Mouse (Mus musculus): ENCODE results near the gene Shq1. TPM values are rescaled to one million over a fixed set of nuclear protein-coding genes. Genes with fewer than 3 reads are reported as not detected.
A peak's percentile ranks its signal among the peaks of the same experiment; 100 is the strongest.

Gene Shq1
- polyA plus RNA-seq, 2 experiments = 9.5 to 12.3 TPM

GRCm38 (mm10) chr6:100610182-100610581, 60.8 kb downstream of the Shq1 start:
- DNase-seq (ENCODE audit: low spot score) (peak; percentile 61), ATAC-seq (ENCODE audit: low FRiP score, low read depth) (no peak)
- no peak for TF ChIP-seq POLR2A (IDR thresholded peaks at IDR 0.05; ENCODE audit: borderline replicate concordance, extremely low read depth, insufficient read depth, insufficient read length)
- Histone ChIP-seq H3K9me3 (ENCODE audit: control insufficient read depth, low read length) (no peaks in the 10 kb centered on the region), H3K4me3 (replicated peaks; ENCODE audit: low read length) (no peak overlapping the region), H3K27me3 (ENCODE audit: control insufficient read depth, insufficient read depth, low read length) (no peaks in the 10 kb centered on the region), H3K4me1 (ENCODE audit: control insufficient read depth, insufficient read depth, low read length) (no peaks in the 10 kb centered on the region), H3K4me2 (replicated peaks; ENCODE audit: low read depth, low read length, severe bottlenecking) (no peak overlapping the region), H3K36me3 (ENCODE audit: control insufficient read depth, insufficient read depth, low read length) (no peaks in the 10 kb centered on the region), H3K9ac (ENCODE audit: low read depth, low read length, severe bottlenecking) (no peak overlapping the region), H3K27ac (replicated peaks; ENCODE audit: low read depth, low read length) (no peak overlapping the region)
- 67% methylated on average over 7 of the region's 8 CpGs for WGBS

DNA sequence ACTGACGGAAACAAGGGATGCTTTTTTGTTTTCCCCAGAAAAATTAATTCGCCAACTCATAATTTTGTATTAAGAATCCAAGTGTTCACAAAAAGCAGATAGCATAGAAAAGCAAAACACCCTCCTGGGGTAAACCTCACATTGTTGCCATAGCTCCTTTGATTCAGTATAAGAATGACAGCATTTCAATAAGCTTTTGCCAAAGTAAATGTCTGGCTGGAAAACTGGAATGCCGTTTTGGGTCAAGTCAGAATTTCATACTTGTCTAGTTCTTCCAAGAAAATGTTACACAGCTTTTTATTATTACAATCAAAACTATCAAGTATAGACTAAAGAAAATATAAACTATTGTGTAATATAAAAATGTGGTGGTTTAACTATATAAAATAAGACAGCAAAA, 61.7 kb downstream of the Shq1 start:
- Histone ChIP-seq H3K9ac (ENCODE audit: low read depth, low read length, severe bottlenecking) (no peak overlapping the region), H3K4me1 (ENCODE audit: control insufficient read depth, insufficient read depth, low read length) (no peaks in the 10 kb centered on the region; the same call in 1 of the 2 replicates), H3K9me3 (ENCODE audit: control insufficient read depth, low read length) (no peaks in the 10 kb centered on the region), H3K36me3 (ENCODE audit: control insufficient read depth, insufficient read depth, low read length) (no peaks in the 10 kb centered on the region), H3K27ac (replicated peaks; ENCODE audit: low read depth, low read length) (no peak overlapping the region), H3K4me3 (replicated peaks; ENCODE audit: low read length) (no peak overlapping the region), H3K4me2 (replicated peaks; ENCODE audit: low read depth, low read length, severe bottlenecking) (no peak overlapping the region), H3K27me3 (ENCODE audit: control insufficient read depth, insufficient read depth, low read length) (no peaks in the 10 kb centered on the region)
- no peak for TF ChIP-seq POLR2A (IDR thresholded peaks at IDR 0.05; ENCODE audit: borderline replicate concordance, extremely low read depth, insufficient read depth, insufficient read length)
- ATAC-seq (ENCODE audit: low FRiP score, low read depth) (no peak), DNase-seq (ENCODE audit: low spot score) (no peak)
- WGBS = 75% methylated on average over 3 of the region's 3 CpGs

DNA sequence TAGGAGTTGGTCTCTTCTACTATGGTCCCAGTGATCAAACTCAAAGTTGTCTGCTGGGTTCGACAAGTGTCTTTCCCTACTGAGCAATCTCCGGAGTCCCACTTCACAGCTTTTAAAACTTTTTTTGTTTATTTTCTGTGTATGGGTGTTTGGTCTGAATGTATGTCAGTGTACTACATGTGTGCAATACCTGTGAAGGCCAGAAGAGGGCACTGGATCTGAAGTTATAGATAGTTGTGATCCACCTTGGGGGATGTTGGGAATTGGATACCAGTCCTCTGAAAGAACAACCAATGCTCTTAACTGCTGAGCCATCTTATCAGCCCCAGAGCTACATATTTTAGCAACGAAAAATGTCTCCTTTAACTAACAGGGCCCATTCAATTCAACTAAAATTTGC, 62.5 kb downstream of the Shq1 start:
- Histone ChIP-seq H3K4me2 (replicated peaks; ENCODE audit: low read depth, low read length, severe bottlenecking) (no peak overlapping the region), H3K9me3 (ENCODE audit: control insufficient read depth, low read length) (no peaks in the 10 kb centered on the region), H3K4me1 (ENCODE audit: control insufficient read depth, insufficient read depth, low read length) (peaks cover 8% of the 10 kb centered on the region), H3K9ac (ENCODE audit: low read depth, low read length, severe bottlenecking) (no peak overlapping the region), H3K4me3 (replicated peaks; ENCODE audit: low read length) (no peak overlapping the region), H3K27me3 (ENCODE audit: control insufficient read depth, insufficient read depth, low read length) (no peaks in the 10 kb centered on the region), H3K27ac (replicated peaks; ENCODE audit: low read depth, low read length) (no peak overlapping the region), H3K36me3 (ENCODE audit: control insufficient read depth, insufficient read depth, low read length) (no peaks in the 10 kb centered on the region)
- no peak for TF ChIP-seq POLR2A (IDR thresholded peaks at IDR 0.05; ENCODE audit: borderline replicate concordance, extremely low read depth, insufficient read depth, insufficient read length)
- DNase-seq (ENCODE audit: low spot score) (no peak), ATAC-seq (ENCODE audit: low FRiP score, low read depth) (no peak)
- 94% methylated on average over 3 of the region's 3 CpGs for WGBS

DNA sequence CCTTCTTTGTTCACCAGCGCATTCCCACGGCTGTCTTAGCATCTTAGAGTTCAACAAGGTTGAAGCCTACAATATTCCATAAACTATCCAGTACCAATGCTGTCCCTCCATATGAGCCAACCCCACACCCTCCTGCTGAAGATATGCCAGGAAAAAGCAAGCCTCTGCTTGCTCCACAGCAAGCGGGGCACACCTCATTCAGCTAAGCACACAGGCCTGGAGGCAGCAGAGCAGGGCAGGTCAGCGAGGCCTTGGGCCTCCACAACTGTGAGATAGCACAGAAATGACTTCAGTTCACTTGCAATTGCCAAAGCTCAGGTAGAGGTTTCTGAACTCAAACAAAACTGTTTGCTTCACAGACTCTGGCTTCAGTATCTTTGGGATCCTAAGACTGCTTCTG, 64.2 kb downstream of the Shq1 start:
- 77% methylated on average over 4 of the region's 4 CpGs for WGBS
- Histone ChIP-seq H3K36me3 (ENCODE audit: control insufficient read depth, insufficient read depth, low read length) (no peaks in the 10 kb centered on the region), H3K4me3 (replicated peaks; ENCODE audit: low read length) (no peak overlapping the region), H3K4me1 (ENCODE audit: control insufficient read depth, insufficient read depth, low read length) (peaks cover 8% of the 10 kb centered on the region), H3K4me2 (replicated peaks; ENCODE audit: low read depth, low read length, severe bottlenecking) (no peak overlapping the region), H3K27me3 (ENCODE audit: control insufficient read depth, insufficient read depth, low read length) (no peaks in the 10 kb centered on the region), H3K9ac (ENCODE audit: low read depth, low read length, severe bottlenecking) (no peak overlapping the region; the same call in 1 of the 2 replicates), H3K27ac (replicated peaks; ENCODE audit: low read depth, low read length) (no peak overlapping the region), H3K9me3 (ENCODE audit: control insufficient read depth, low read length) (no peaks in the 10 kb centered on the region)
- ATAC-seq (ENCODE audit: low FRiP score, low read depth) (no peak), DNase-seq (ENCODE audit: low spot score) (no peak)
- no peak for TF ChIP-seq POLR2A (IDR thresholded peaks at IDR 0.05; ENCODE audit: borderline replicate concordance, extremely low read depth, insufficient read depth, insufficient read length)

DNA sequence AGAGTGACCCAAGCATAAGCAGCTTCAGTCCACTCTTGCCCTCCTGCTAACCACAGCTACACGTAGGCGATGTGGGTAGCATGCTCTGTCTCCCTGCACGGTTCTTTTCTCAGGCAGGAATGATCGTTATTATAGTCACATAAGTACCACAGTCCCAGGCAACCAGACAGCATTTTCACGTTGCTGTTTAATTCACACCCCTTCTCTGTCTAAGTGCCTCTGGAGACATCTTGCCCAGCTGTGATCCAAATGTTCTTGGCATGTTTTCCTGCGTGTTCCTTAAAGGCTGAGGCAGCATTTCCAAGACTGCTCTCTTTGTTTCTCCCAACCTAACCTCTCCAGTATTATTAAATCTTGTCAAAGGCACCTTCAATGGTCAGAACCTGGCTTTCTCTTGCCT, 67.3 kb downstream of the Shq1 start:
- Histone ChIP-seq H3K4me2 (replicated peaks; ENCODE audit: low read depth, low read length, severe bottlenecking) (no peak overlapping the region), H3K27ac (replicated peaks; ENCODE audit: low read depth, low read length) (no peak overlapping the region), H3K4me3 (replicated peaks; ENCODE audit: low read length) (no peak overlapping the region), H3K36me3 (ENCODE audit: control insufficient read depth, insufficient read depth, low read length) (no peaks in the 10 kb centered on the region), H3K4me1 (ENCODE audit: control insufficient read depth, insufficient read depth, low read length) (peaks cover 8% of the 10 kb centered on the region), H3K27me3 (ENCODE audit: control insufficient read depth, insufficient read depth, low read length) (no peaks in the 10 kb centered on the region), H3K9me3 (ENCODE audit: control insufficient read depth, low read length) (no peaks in the 10 kb centered on the region), H3K9ac (ENCODE audit: low read depth, low read length, severe bottlenecking) (no peak overlapping the region)
- 51% methylated on average over 6 of the region's 6 CpGs for WGBS
- 0 out of 2 replicates have a peak, but pooled peaks have one; percentile 15 for ATAC-seq (ENCODE audit: low FRiP score, low read depth)
- DNase-seq (ENCODE audit: low spot score) = peak; percentile 33
- no peak for TF ChIP-seq POLR2A (IDR thresholded peaks at IDR 0.05; ENCODE audit: borderline replicate concordance, extremely low read depth, insufficient read depth, insufficient read length)

- Histone ChIP-seq H3K27me3 (ENCODE audit: control insufficient read depth, insufficient read depth, low read length) (no peaks in the 10 kb centered on the region), H3K27ac (replicated peaks; ENCODE audit: low read depth, low read length) (no peak overlapping the region), H3K9me3 (ENCODE audit: control insufficient read depth, low read length) (no peaks in the 10 kb centered on the region), H3K4me1 (ENCODE audit: control insufficient read depth, insufficient read depth, low read length) (peaks cover 8% of the 10 kb centered on the region), H3K4me2 (replicated peaks; ENCODE audit: low read depth, low read length, severe bottlenecking) (no peak overlapping the region), H3K9ac (ENCODE audit: low read depth, low read length, severe bottlenecking) (no peak overlapping the region), H3K4me3 (replicated peaks; ENCODE audit: low read length) (no peak overlapping the region), H3K36me3 (ENCODE audit: control insufficient read depth, insufficient read depth, low read length) (no peaks in the 10 kb centered on the region)
- DNase-seq (ENCODE audit: low spot score) (no peak), ATAC-seq (ENCODE audit: low FRiP score, low read depth) (no peak)
- TF ChIP-seq POLR2A (IDR thresholded peaks at IDR 0.05; ENCODE audit: borderline replicate concordance, extremely low read depth, insufficient read depth, insufficient read length) = no peak
- 87% methylated on average over 6 of the region's 6 CpGs for WGBS
Observed at GRCm38 (mm10) chr6:100601634-100602033, 69.3 kb downstream of the Shq1 start.
